In genomic region chr4:63980211-63980794, GRCm38 (mm10) we compare ENCODE assay signal across 16 mouse cellular contexts.
"Had no signal": no experiment of that assay in that cellular context is flagged by ENCODE, and none has a peak within 500 bp of the region (broad histone marks: within the 10 kb centered on the region; RNA-seq: fewer than 3 reads in every experiment).

No protein-coding gene starts in this region.

- H3K27me3 ChIP-seq: intestine, embryonic 15.5 days; liver, embryonic 13.5 days; neural tube, embryonic 12.5 days; neural tube, embryonic 15.5 days; stomach, embryonic 15.5 days had no signal

- H3K9me3 ChIP-seq: intestine, embryonic 15.5 days; liver, embryonic 13.5 days; neural tube, embryonic 12.5 days; neural tube, embryonic 15.5 days; stomach, embryonic 15.5 days had no signal

- H3K4me3 ChIP-seq: intestine, embryonic 15.5 days; liver, embryonic 13.5 days; neural tube, embryonic 12.5 days; neural tube, embryonic 15.5 days; stomach, embryonic 15.5 days had no signal

- ATAC-seq: intestine, embryonic 15.5 days had no signal

- DNase-seq: kidney, adult 11 months; kidney, adult 9 months; kidney, postnatal 14 days; kidney, postnatal 4 days; left cerebral cortex, postnatal 4 days; liver, embryonic 13.5 days; retina, postnatal 1 day; right cerebral cortex, postnatal 25 days; spleen, adult 18-20 months; thymus, postnatal 25 days had no signal

- H3K27ac ChIP-seq: intestine, embryonic 15.5 days; liver, embryonic 13.5 days; macrophage; neural tube, embryonic 12.5 days; neural tube, embryonic 15.5 days; stomach, embryonic 15.5 days had no signal

- H3K4me1 ChIP-seq: neural tube, embryonic 12.5 days had no signal

- H3K36me3 ChIP-seq: intestine, embryonic 15.5 days; liver, embryonic 13.5 days; neural tube, embryonic 12.5 days; neural tube, embryonic 15.5 days; stomach, embryonic 15.5 days had no signal

- H3K9ac ChIP-seq: intestine, embryonic 15.5 days; liver, embryonic 13.5 days; lung, embryonic 14.5 days; neural tube, embryonic 12.5 days; neural tube, embryonic 15.5 days; stomach, embryonic 15.5 days had no signal

- H3K4me2 ChIP-seq: intestine, embryonic 15.5 days; liver, embryonic 13.5 days; lung, embryonic 14.5 days; neural tube, embryonic 12.5 days; neural tube, embryonic 15.5 days; stomach, embryonic 15.5 days had no signal
